Mouse (Mus musculus) thymus, adult 2 months (tissue): ENCODE measurements around the gene Dagla. TPM values are rescaled to one million over a fixed set of nuclear protein-coding genes. Genes with fewer than 3 reads are reported as not detected.
A peak's percentile ranks its signal among the peaks of the same experiment; 100 is the strongest.

Experiments
- DNase-seq: peaks from one replicate; pipeline ENCODE4 v3.0.0; 2021
- H3K27ac ChIP-seq: fragments of 200-500 bp; 2 replicates; pipeline ENCODE4 v1.5.1; 2012; ENCODE audit warnings: low read length, control low read depth; ENCODE audit not compliant: control insufficient read depth, insufficient read depth
- H3K27me3 ChIP-seq: fragments of 200-500 bp; 2 replicates; pipeline ENCODE4 v1.6.1; 2012; ENCODE audit warnings: mild to moderate bottlenecking, low read length, moderate library complexity, mixed read lengths; ENCODE audit not compliant: control insufficient read depth, insufficient read depth
- H3K36me3 ChIP-seq: fragments of 200-500 bp; 2 replicates; pipeline ENCODE4 v1.6.1; 2012; ENCODE audit warnings: mild to moderate bottlenecking, low read length, moderate library complexity; ENCODE audit not compliant: control insufficient read depth, insufficient read depth
- H3K4me1 ChIP-seq: fragments of 200-500 bp; replicated peaks from 2 replicates; pipeline ENCODE4 v1.6.1; 2012; ENCODE audit warnings: low read length; ENCODE audit not compliant: control insufficient read depth, insufficient read depth
- H3K4me3 ChIP-seq: fragments of 200-500 bp; 2 replicates; pipeline ENCODE4 v1.5.1; 2012; ENCODE audit warnings: mild to moderate bottlenecking, low read length, control low read depth, moderate library complexity; ENCODE audit not compliant: control insufficient read depth, insufficient read depth
- CTCF ChIP-seq: fragments of 200-500 bp; IDR thresholded peaks from 2 replicates; pipeline ENCODE4 v1.5.1; 2012; ENCODE audit warnings: mild to moderate bottlenecking, control low read depth, low read length, moderate library complexity, borderline replicate concordance; ENCODE audit not compliant: control insufficient read depth, poor library complexity, insufficient read depth; ENCODE audit errors: extremely low read depth
- POLR2A ChIP-seq: fragments of 200-500 bp; IDR thresholded peaks from 2 replicates; pipeline ENCODE4 v1.6.1; 2012; ENCODE audit warnings: mild to moderate bottlenecking, low read length, control low read depth, moderate library complexity; ENCODE audit not compliant: control insufficient read depth, poor library complexity, insufficient read depth; ENCODE audit errors: extremely low read depth
- WGBS: fragments of 180-500 bp; shearing (Covaris S2); methylation state at CpG from one replicate; pipeline ENCODE4 v1.1.7; 2018; 5-methylcytosine and 5-hydroxymethylcytosine counted together
- polyA plus RNA-seq: library from polyadenylated mRNA; depleted of rRNA; stranded (reverse); fragments of >200 nt; gene quantifications from 2 replicates; pipeline ENCODE4 v1.2.3, GENCODE M21; 2012; rRNA removed

Gene Dagla
- polyA plus RNA-seq, result 3.0 and 3.2 TPM in 2 replicates

- DNase-seq, result peak; percentile 41
- no peaks in the 10 kb centered on the region; the same call in 1 of the 2 replicates for H3K27me3 ChIP-seq
- H3K4me3 ChIP-seq, result peak within 1 kb of the TSS; percentile 12; the same call in 1 of the 2 replicates
- H3K4me1 ChIP-seq, result peaks cover 6% of the 10 kb centered on the region; the same call in 1 of the 2 replicates
- 9% methylated on average over 55 of the region's 56 CpGs for WGBS
- peak; percentile 93 for TF ChIP-seq CTCF
- no peak for TF ChIP-seq POLR2A
- no peak within 1 kb of the TSS for H3K27ac ChIP-seq
- no peaks in the 10 kb centered on the region for H3K36me3 ChIP-seq
These were observed at the start of gene Dagla for GRCm38 (mm10) chr19:10304810-10305544. Dagla (minus strand) TSS chr19:10304877.

- no peak overlapping the region for H3K4me3 ChIP-seq
- H3K4me1 ChIP-seq, result no peaks in the 10 kb centered on the region
- H3K27ac ChIP-seq, result no peak overlapping the region
- no peaks in the 10 kb centered on the region for H3K36me3 ChIP-seq
- WGBS, result 83% methylated on average over 7 of the region's 7 CpGs
- H3K27me3 ChIP-seq, result no peaks in the 10 kb centered on the region
- TF ChIP-seq CTCF (no peak), POLR2A (no peak)
- DNase-seq, result no peak
These were observed 47.5 kb upstream of the Dagla start for GRCm38 (mm10) chr19:10352218-10352617.

DNA sequence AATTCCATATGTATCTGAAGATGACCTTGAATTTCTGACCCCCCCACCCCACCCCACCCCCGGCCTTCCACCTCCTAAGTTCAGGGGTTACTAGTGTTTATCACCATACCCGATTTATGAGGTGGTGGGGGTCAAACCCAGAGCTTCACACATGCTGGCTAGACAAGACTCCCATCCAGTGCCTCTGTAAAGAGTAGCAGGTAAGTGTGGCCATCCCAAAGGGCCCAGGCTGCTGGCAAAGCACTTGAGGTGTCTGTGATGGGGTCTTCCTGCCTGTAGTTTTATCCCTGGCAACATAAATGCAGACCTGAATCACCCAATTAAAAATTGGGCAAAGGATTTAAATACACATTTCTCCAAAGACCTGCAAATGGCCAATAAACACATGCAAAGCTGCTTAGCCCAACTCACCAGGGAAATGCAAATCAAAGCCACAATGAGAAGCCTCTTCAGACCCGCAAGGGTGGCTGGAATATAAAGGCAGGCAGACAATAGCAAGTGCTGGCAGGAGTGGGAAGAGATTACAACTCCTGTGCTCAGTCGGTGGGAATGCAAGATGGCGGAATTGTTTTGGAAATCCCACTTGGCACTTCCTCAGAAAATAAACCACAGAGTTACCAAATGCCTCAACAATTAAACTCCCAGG, 43.1 kb upstream of the Dagla start:
- H3K36me3 ChIP-seq, result no peaks in the 10 kb centered on the region
- 83% methylated on average over 5 of the region's 5 CpGs for WGBS
- H3K27me3 ChIP-seq, result no peaks in the 10 kb centered on the region
- no peak for DNase-seq
- H3K27ac ChIP-seq, result no peak overlapping the region
- H3K4me3 ChIP-seq, result no peak overlapping the region
- no peaks in the 10 kb centered on the region for H3K4me1 ChIP-seq
- TF ChIP-seq CTCF, result no peak
- no peak for TF ChIP-seq POLR2A

GRCm38 (mm10) chr19:10345696-10346095, 41.0 kb upstream of the Dagla start:
- H3K36me3 ChIP-seq, result no peaks in the 10 kb centered on the region
- 39% methylated on average over 12 of the region's 12 CpGs for WGBS
- no peak for TF ChIP-seq POLR2A
- no peak for TF ChIP-seq CTCF
- no peaks in the 10 kb centered on the region for H3K4me1 ChIP-seq
- DNase-seq, result no peak
- H3K4me3 ChIP-seq, result no peak overlapping the region
- no peak overlapping the region for H3K27ac ChIP-seq
- H3K27me3 ChIP-seq, result no peaks in the 10 kb centered on the region

DNA sequence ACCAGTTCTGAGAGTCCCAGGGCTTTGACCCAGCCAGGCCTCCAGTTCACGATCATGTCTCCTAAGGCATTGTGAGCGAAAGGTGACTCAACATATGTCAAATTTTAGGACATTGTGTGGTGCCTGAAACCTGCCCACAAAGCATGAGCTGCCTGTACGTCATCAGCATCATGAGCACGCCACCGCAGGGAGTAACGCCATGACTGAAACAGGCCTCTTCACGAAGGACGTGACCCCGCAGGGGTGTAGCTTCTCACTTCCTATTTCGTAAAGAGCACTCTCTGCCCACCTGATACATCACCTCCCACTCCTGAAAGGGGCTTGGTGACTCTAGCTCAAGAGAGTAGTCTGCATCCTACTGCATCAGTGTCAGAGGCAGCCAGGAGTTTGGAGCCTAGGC, 39.2 kb upstream of the Dagla start:
- Histone ChIP-seq H3K4me1 (no peaks in the 10 kb centered on the region), H3K27me3 (no peaks in the 10 kb centered on the region), H3K27ac (no peak overlapping the region), H3K36me3 (no peaks in the 10 kb centered on the region), H3K4me3 (no peak overlapping the region)
- no peak for DNase-seq
- no peak for TF ChIP-seq POLR2A
- no peak for TF ChIP-seq CTCF
- WGBS, result 81% methylated on average over 10 of the region's 10 CpGs

GRCm38 (mm10) chr19:10341817-10342439, 37.3 kb upstream of the Dagla start:
- H3K36me3 ChIP-seq, result no peaks in the 10 kb centered on the region
- DNase-seq, result no peak
- no peaks in the 10 kb centered on the region for H3K4me1 ChIP-seq
- 76% methylated on average over 12 of the region's 12 CpGs for WGBS
- no peak overlapping the region for H3K4me3 ChIP-seq
- no peak overlapping the region for H3K27ac ChIP-seq
- H3K27me3 ChIP-seq, result no peaks in the 10 kb centered on the region
- no peak for TF ChIP-seq POLR2A
- TF ChIP-seq CTCF, result no peak
